Mouse (Mus musculus) CH12.LX (cell line): ENCODE measurements at regions not wholly inside any gene's neighbourhood (a gene's known extent, or its start where the extent isn't known, plus 50 kb on each side); places are given as distances from the start of the nearest gene placed in this dataset.

Experiments used
- DNase-seq: peaks from one replicate; pipeline ENCODE4 v3.0.0-alpha.2; 2013; ENCODE audit errors: extremely low read depth
- H3K27ac ChIP-seq: 2 replicates; pipeline ENCODE4 v1.5.1; 2012; ENCODE audit warnings: low read depth, mild to moderate bottlenecking, control low read depth, moderate library complexity; ENCODE audit not compliant: insufficient read depth
- H3K27me3 ChIP-seq: replicated peaks from 2 replicates; pipeline ENCODE3; 2012; ENCODE audit warnings: inconsistent platforms
- H3K36me3 ChIP-seq, 2 experiments: replicated peaks in 1 of 2; 2 replicates each; pipeline versions ENCODE3 to v1.6.1; 2012; ENCODE audit warnings: inconsistent platforms in 1 of 2, low read length in 1 of 2, mild to moderate bottlenecking in 1 of 2, mixed read lengths in 1 of 2, moderate library complexity in 1 of 2; ENCODE audit not compliant: control insufficient read depth in 1 of 2, insufficient read depth in 1 of 2
- H3K4me1 ChIP-seq, 2 experiments: 2 replicates each; pipeline ENCODE4 v1.6.1; 2012; ENCODE audit warnings: inconsistent platforms in 1 of 2, moderate library complexity in 1 of 2; ENCODE audit not compliant: insufficient read depth in 2 of 2, control insufficient read depth in 1 of 2
- H3K4me2 ChIP-seq: 2 replicates; pipeline ENCODE4 v1.6.1; 2012; ENCODE audit warnings: low read depth, mild to moderate bottlenecking, control low read depth; ENCODE audit not compliant: poor library complexity, insufficient read depth, severe bottlenecking
- H3K4me3 ChIP-seq, 3 experiments: fragments of 150-350 bp in 1 of 3; sonication (generic) in 1 of 3; replicated peaks in 1 of 3; 2 replicates each; pipeline versions ENCODE3 to v1.5.1; 2011 to 2012; ENCODE audit warnings: low read depth in 2 of 3, low read length in 2 of 3, mild to moderate bottlenecking in 2 of 3, moderate library complexity in 2 of 3, control low read depth in 1 of 3, improper control_type of control experiment in 1 of 3, inconsistent platforms in 1 of 3, mixed read lengths in 1 of 3; ENCODE audit not compliant: poor library complexity in 1 of 3
- H3K79me2 ChIP-seq: replicated peaks from 2 replicates; pipeline ENCODE4 v1.6.1; 2012; ENCODE audit warnings: mild to moderate bottlenecking, moderate library complexity; ENCODE audit not compliant: control insufficient read depth, poor library complexity, insufficient read depth, severe bottlenecking; ENCODE audit errors: extremely low read depth
- H3K9ac ChIP-seq: 2 replicates; pipeline ENCODE4 v1.6.1; 2012; ENCODE audit warnings: low read depth, mild to moderate bottlenecking, control low read depth, moderate library complexity; ENCODE audit not compliant: insufficient read depth
- H3K9me3 ChIP-seq: replicated peaks from 2 replicates; pipeline ENCODE3; 2012; ENCODE audit warnings: low read length, inconsistent platforms, mixed read lengths
- BHLHE40 ChIP-seq: IDR thresholded peaks from 2 replicates; pipeline ENCODE4 v1.6.1; 2011; ENCODE audit warnings: mild to moderate bottlenecking, low read depth, low read length, improper control_type of control experiment
- CTCF ChIP-seq, 2 experiments: IDR thresholded peaks in 1 of 2; conservative IDR thresholded peaks in 1 of 2; 2 replicates each; pipeline ENCODE4 v1.5.1; 2011 to 2012; ENCODE audit warnings: low read depth in 2 of 2, low read length in 2 of 2, improper control_type of control experiment in 1 of 2, inconsistent platforms in 1 of 2, mild to moderate bottlenecking in 1 of 2, moderate library complexity in 1 of 2
- E2F4 ChIP-seq: IDR thresholded peaks from 2 replicates; pipeline ENCODE4 v1.6.1; 2011; ENCODE audit warnings: low read depth, low read length, improper control_type of control experiment; ENCODE audit not compliant: insufficient replicate concordance
- ETS1 ChIP-seq: conservative IDR thresholded peaks from 2 replicates; pipeline ENCODE4 v1.6.1; 2012; ENCODE audit warnings: low read depth, mild to moderate bottlenecking, inconsistent platforms, low read length, improper control_type of control experiment, moderate library complexity
- KAT2A ChIP-seq: IDR thresholded peaks from 2 replicates; pipeline ENCODE4 v1.6.1; 2012; ENCODE audit warnings: low read length, improper control_type of control experiment, inconsistent platforms; ENCODE audit not compliant: insufficient replicate concordance
- MAX ChIP-seq: IDR thresholded peaks from 2 replicates; pipeline ENCODE4 v1.6.1; 2011; ENCODE audit warnings: low read length, improper control_type of control experiment
- MAZ ChIP-seq: IDR thresholded peaks from 2 replicates; pipeline ENCODE4 v1.6.1; 2012; ENCODE audit warnings: low read depth, mild to moderate bottlenecking, inconsistent platforms, low read length, improper control_type of control experiment, moderate library complexity
- MXI1 ChIP-seq: IDR thresholded peaks from 2 replicates; pipeline ENCODE4 v1.6.1; 2011; ENCODE audit warnings: mild to moderate bottlenecking, low read depth, low read length, improper control_type of control experiment
- NELFE ChIP-seq: IDR thresholded peaks from 2 replicates; pipeline ENCODE4 v1.6.1; 2011; ENCODE audit warnings: low read depth, low read length, improper control_type of control experiment
- NRF1 ChIP-seq: IDR thresholded peaks from 2 replicates; pipeline ENCODE4 v1.6.1; 2014; ENCODE audit warnings: low read depth, mild to moderate bottlenecking, inconsistent platforms, low read length, improper control_type of control experiment, moderate library complexity
- POLR2A ChIP-seq: IDR thresholded peaks from 2 replicates; pipeline ENCODE4 v1.6.1; 2011; ENCODE audit warnings: low read depth, mild to moderate bottlenecking, improper control_type of control experiment, low read length
- POLR2AphosphoS2 ChIP-seq: IDR thresholded peaks from 2 replicates; pipeline ENCODE4 v1.6.1; 2011; ENCODE audit warnings: low read depth, low read length, improper control_type of control experiment
- SIN3A ChIP-seq: IDR thresholded peaks from 2 replicates; pipeline ENCODE4 v1.6.1; 2012; ENCODE audit warnings: low read length, improper control_type of control experiment, inconsistent platforms
- TCF12 ChIP-seq: IDR thresholded peaks from 2 replicates; pipeline ENCODE4 v1.6.1; 2014; ENCODE audit warnings: low read depth, mild to moderate bottlenecking, inconsistent platforms, low read length, improper control_type of control experiment
- dilution Hi-C: fragments of 300-500 bp; cut with MboI; formaldehyde crosslinking; loops from 2 replicates; pipeline ENCODE4 v1.14.3; 2020; ENCODE audit warnings: low sequenced_read_pairs; ENCODE audit not compliant: extremely low pct_unique_long_range_greater_than_20kb, extremely low pct_ligation_motif_present
- in situ Hi-C: fragments of 300-500 bp; cut with MboI; formaldehyde crosslinking; loops from 3 replicates; pipeline ENCODE4 v1.14.3; 2019; ENCODE audit warnings: low sequenced_read_pairs, low pct_ligation_motif_present, low pct_unique_long_range_greater_than_20kb, mixed read lengths

DNA sequence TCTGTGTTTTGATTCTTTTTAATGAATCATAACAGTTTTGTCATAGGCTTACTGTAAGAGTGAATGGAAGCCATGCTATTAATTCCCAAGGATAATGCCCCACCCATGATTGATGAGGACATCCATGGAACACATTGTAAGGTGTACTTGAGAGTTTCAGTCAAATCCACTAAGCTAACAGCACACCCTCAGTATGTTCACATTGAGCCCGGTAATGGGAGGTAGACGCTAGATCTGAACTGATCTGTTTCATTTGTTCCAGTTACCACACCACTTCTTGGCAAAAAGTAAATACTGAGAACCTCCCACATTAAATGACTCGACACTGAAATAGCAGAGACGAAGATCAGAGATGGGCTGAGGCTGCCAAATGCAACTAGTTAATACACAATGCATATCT lies 165.9 kb downstream of the Klf6 start:
- TF ChIP-seq POLR2A (no peak), KAT2A (no peak), NELFE (no peak), NRF1 (no peak), MXI1 (no peak)
- Histone ChIP-seq H3K9ac (no peak overlapping the region), H3K79me2 (no peaks in the 10 kb centered on the region), H3K4me1 (peaks cover 0 to 13% of the 10 kb centered on the region in 2 experiments; a peak in 1 of 4 replicates), H3K4me3 (no peak overlapping the region), H3K36me3 (no peaks in the 10 kb centered on the region), H3K27ac (no peak overlapping the region), H3K4me2 (no peak overlapping the region), H3K27me3 (no peaks in the 10 kb centered on the region), H3K9me3 (no peaks in the 10 kb centered on the region)
- dilution Hi-C loops (no loop called here), in situ Hi-C loops (no loop called here)
- DNase-seq = no peak

DNA sequence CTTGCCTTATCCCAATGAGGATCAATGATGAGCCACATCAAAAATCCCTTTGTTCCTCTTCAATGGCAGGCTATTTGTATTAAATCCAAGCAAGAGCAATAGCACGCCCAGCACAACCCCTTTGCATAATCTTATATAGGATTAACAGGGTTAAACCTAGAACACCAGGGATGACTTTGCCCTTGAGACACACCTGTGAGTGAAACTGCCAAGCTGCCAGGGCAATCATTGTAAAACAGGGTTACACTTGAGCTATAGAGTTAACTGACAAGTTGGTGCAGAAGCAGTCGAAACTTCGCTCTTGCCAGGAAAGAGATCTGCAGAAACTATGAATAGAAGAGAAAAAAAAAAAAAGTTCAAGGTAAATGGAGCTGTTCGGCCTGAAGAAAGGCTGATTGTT lies 167.6 kb downstream of the Klf6 start:
- Histone ChIP-seq H3K9me3 (no peaks in the 10 kb centered on the region), H3K9ac (no peak overlapping the region), H3K27me3 (no peaks in the 10 kb centered on the region), H3K79me2 (no peaks in the 10 kb centered on the region), H3K4me2 (no peak overlapping the region), H3K27ac (no peak overlapping the region), H3K4me1 (peaks cover 0 to 13% of the 10 kb centered on the region in 2 experiments; a peak in 1 of 4 replicates), H3K4me3 (no peak overlapping the region), H3K36me3 (no peaks in the 10 kb centered on the region)
- dilution Hi-C loops = no loop called here
- DNase-seq = no peak
- TF ChIP-seq TCF12 = no peak
- TF ChIP-seq SIN3A = no peak
- TF ChIP-seq MAZ = no peak
- TF ChIP-seq ETS1 = no peak
- no peak for TF ChIP-seq CTCF (conservative IDR thresholded peaks at IDR 0.05 in 1 of 2, IDR thresholded peaks at IDR 0.05 in 1 of 2; ENCODE audit: low read depth in 2 of 2, low read length in 2 of 2)
- no peak for TF ChIP-seq E2F4
- TF ChIP-seq POLR2AphosphoS2 = no peak
- in situ Hi-C loops = no loop called here

DNA sequence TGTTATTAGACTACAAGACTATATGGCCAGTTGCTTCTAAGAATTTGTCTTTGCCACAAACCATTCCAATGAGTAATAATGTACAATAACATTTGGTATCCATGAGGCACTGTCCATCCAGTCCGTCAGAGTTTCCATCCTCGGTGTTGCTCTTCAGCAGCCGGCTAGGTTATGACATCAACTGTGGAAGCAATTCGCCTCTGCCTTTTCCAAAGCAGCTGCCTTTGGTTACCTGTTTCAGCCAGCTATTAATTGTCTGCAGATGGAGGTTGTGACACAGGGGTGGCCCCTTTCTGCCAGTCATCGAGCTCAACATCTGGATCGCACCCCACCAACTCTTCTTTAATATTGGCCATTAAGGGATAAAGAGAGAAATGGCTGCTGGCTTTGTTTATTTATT lies 168.2 kb downstream of the Klf6 start:
- no peak overlapping the region for H3K27ac ChIP-seq
- peak overlapping the region; percentile 21; the same call in 1 of the 2 replicates for H3K4me2 ChIP-seq
- no peak overlapping the region for H3K9ac ChIP-seq
- dilution Hi-C loops = no loop called here
- H3K79me2 ChIP-seq = no peaks in the 10 kb centered on the region
- in situ Hi-C loops = no loop called here
- H3K27me3 ChIP-seq = no peaks in the 10 kb centered on the region
- no peaks in the 10 kb centered on the region for H3K9me3 ChIP-seq
- H3K4me1 ChIP-seq = peaks cover 0 to 13% of the 10 kb centered on the region in 2 experiments; a peak in 1 of 4 replicates
- TF ChIP-seq ETS1 = 0 out of 2 replicates have a peak, but pooled peaks have one; percentile 16
- no peak for TF ChIP-seq MAX
- no peak for TF ChIP-seq BHLHE40
- no peaks in the 10 kb centered on the region for H3K36me3 ChIP-seq
- peak; percentile 37 for DNase-seq
- no peak overlapping the region for H3K4me3 ChIP-seq
